Mouse (Mus musculus): ENCODE results near the gene Hsf2.
"Not testable (repeated sequence)": the region's sequence is repeated elsewhere in the genome, so short reads cannot be mapped to it uniquely, and the experiment has no call there.

Hsf2 gene

GRCm38 (mm10) chr10:57532218-57533101, 46.3 kb downstream of the Hsf2 start, which contains the start of gene Serinc1:
TSS of gene Serinc1 (minus strand) at chr10:57532530.
- peak; percentile 92 for DNase-seq

DNA sequence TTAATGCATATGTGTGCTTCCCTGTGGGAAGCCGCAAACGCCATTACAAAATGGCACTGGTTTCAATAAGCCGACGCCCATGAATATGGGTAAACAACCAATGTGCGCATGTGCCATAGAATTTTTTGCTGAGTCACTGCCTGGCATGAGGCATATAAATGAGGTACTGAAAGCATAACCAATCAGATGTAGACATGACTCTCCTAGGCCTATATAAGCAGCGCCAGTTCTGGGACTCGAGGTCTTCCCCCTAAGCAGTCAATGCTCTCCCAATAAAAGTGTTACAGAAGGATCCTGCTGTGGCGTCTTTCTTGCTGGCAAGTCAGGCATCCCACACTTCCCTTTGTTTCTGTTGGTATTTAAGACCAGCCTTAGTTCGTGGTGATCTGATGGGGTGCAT, 57.7 kb downstream of the Hsf2 start:
- DNase-seq: not testable (repeated sequence)

DNA sequence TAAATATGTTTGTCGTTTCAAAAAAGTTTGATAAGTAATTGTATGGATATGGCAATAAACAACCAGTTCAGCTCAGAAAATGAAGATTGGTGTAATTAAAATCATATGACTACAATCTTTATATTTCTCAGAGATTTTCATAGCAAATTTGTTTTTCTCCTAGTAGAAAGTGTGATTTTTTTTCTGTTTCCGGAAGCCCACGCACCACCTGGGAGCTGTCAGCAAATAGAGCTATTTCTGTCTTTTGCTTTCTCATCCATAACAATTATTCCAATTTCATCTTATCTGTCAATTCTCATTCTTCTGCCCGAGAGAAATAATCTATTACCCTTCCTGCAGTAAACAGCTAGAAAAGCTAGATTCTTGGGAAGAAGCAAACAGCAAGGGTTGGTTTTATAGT, 63.4 kb downstream of the Hsf2 start:
- DNase-seq: no peak

DNA sequence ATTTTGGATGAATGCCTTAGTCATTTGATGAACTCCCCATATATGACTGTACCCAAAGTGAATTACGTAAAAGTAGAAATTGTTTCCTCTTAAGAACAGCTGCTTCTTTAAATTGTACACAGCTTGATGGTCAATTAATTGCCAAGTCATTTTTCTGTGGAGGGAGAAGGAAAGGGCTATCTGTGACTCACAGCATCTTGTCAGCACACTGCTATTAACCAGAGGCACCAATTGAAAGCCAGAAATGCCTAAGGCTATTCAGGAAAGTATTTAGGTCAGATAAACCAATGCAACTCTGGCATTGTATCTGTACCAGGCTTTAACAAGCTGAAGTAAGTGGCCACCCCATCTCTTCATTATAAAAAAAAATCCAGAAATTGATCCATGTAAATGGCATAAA, 67.5 kb downstream of the Hsf2 start:
- DNase-seq: no peak

- DNase-seq: no peak
Measured at GRCm38 (mm10) chr10:57557597-57557996, 71.4 kb downstream of the Hsf2 start.
